ENCODE assay signal across 19 mouse cellular contexts in genomic region chr4:150006991-150007390, GRCm38 (mm10). TPM values are rescaled to one million over a fixed set of nuclear protein-coding genes. Genes with fewer than 3 reads are reported as not detected.
DNase-seq lines count a peak whose midpoint lies in the region; ATAC-seq and TF ChIP-seq lines count a peak whose summit lies in the region.
"Had no signal": no experiment of that assay in that cellular context is flagged by ENCODE, and none has a peak within 500 bp of the region (broad histone marks: within the 10 kb centered on the region; RNA-seq: fewer than 3 reads in every experiment).

No protein-coding gene starts in this region.

- no peak overlapping the region for H3K4me3 ChIP-seq in heart, postnatal 0 days (ENCODE audit: low read depth, low read length)
- H3K4me3 ChIP-seq in lung, embryonic 16.5 days (ENCODE audit: low read length), result no peak overlapping the region
- H3K4me3 ChIP-seq in liver, embryonic 12.5 days, result no peak overlapping the region
- H3K4me3 ChIP-seq in liver, postnatal 0 days (ENCODE audit: low read depth, low read length), result no peak overlapping the region; the same call in 1 of the 2 replicates
- H3K4me3 ChIP-seq: embryonic facial prominence, embryonic 10.5 days; heart, embryonic 12.5 days; hindbrain, embryonic 13.5 days; limb, embryonic 13.5 days had no signal

- TF ChIP-seq EP300 in heart, postnatal 0 days (IDR thresholded peaks at IDR 0.05; ENCODE audit: low read depth), result no peak
- no peak for TF ChIP-seq EP300 in liver, postnatal 0 days (IDR thresholded peaks at IDR 0.05; ENCODE audit: low read depth)

- H3K27ac ChIP-seq in heart, postnatal 0 days (ENCODE audit: low read depth), result peak overlapping the region; percentile 97; the same call in 1 of the 2 replicates
- peak overlapping the region; percentile 99 for H3K27ac ChIP-seq in lung, embryonic 16.5 days (ENCODE audit: low read length)
- no peak overlapping the region for H3K27ac ChIP-seq in liver, embryonic 12.5 days
- peak overlapping the region; percentile 98 for H3K27ac ChIP-seq in liver, postnatal 0 days (ENCODE audit: low read depth)
- H3K27ac ChIP-seq: embryonic facial prominence, embryonic 10.5 days; hindbrain, embryonic 13.5 days; neural tube, embryonic 13.5 days had no signal

- no peaks in the 10 kb centered on the region for H3K27me3 ChIP-seq in heart, postnatal 0 days (ENCODE audit: control insufficient read depth, insufficient read depth, low read length)
- no peaks in the 10 kb centered on the region for H3K27me3 ChIP-seq in lung, embryonic 16.5 days (ENCODE audit: control insufficient read depth, insufficient read depth, low read depth, low read length)
- H3K27me3 ChIP-seq in liver, embryonic 12.5 days (replicated peaks), result no peaks in the 10 kb centered on the region
- no peaks in the 10 kb centered on the region for H3K27me3 ChIP-seq in liver, postnatal 0 days (ENCODE audit: insufficient read depth, low read length)
- H3K27me3 ChIP-seq: heart, embryonic 12.5 days; hindbrain, embryonic 13.5 days; limb, embryonic 13.5 days; neural tube, embryonic 13.5 days had no signal

- no peaks in the 10 kb centered on the region for H3K36me3 ChIP-seq in heart, postnatal 0 days (replicated peaks; ENCODE audit: control insufficient read depth, insufficient read depth, low read length)
- H3K36me3 ChIP-seq in lung, embryonic 16.5 days (ENCODE audit: control insufficient read depth, insufficient read depth, low read length), result no peaks in the 10 kb centered on the region
- H3K36me3 ChIP-seq in liver, embryonic 12.5 days, result peaks cover 17% of the 10 kb centered on the region
- H3K36me3 ChIP-seq in liver, postnatal 0 days (replicated peaks; ENCODE audit: insufficient read depth, low read length), result peaks cover 5% of the 10 kb centered on the region
- H3K36me3 ChIP-seq: embryonic facial prominence, embryonic 10.5 days; hindbrain, embryonic 13.5 days; limb, embryonic 13.5 days; neural tube, embryonic 13.5 days had no signal

- H3K4me1 ChIP-seq in heart, postnatal 0 days (ENCODE audit: control insufficient read depth, insufficient read depth), result peaks cover 51% of the 10 kb centered on the region
- H3K4me1 ChIP-seq in lung, embryonic 16.5 days (replicated peaks; ENCODE audit: control insufficient read depth, insufficient read depth, low read length), result peaks cover 57% of the 10 kb centered on the region
- peaks cover 75% of the 10 kb centered on the region for H3K4me1 ChIP-seq in liver, embryonic 12.5 days
- peaks cover 42% of the 10 kb centered on the region for H3K4me1 ChIP-seq in liver, postnatal 0 days (ENCODE audit: insufficient read depth)

- no peaks in the 10 kb centered on the region for H3K9me3 ChIP-seq in heart, postnatal 0 days (replicated peaks; ENCODE audit: control insufficient read depth, low read length)
- H3K9me3 ChIP-seq in lung, embryonic 16.5 days (ENCODE audit: control insufficient read depth, low read length), result no peaks in the 10 kb centered on the region
- H3K9me3 ChIP-seq in liver, embryonic 12.5 days (replicated peaks), result no peaks in the 10 kb centered on the region
- H3K9me3 ChIP-seq in liver, postnatal 0 days (ENCODE audit: low read length), result no peaks in the 10 kb centered on the region
- H3K9me3 ChIP-seq: embryonic facial prominence, embryonic 10.5 days; heart, embryonic 12.5 days; hindbrain, embryonic 13.5 days; limb, embryonic 13.5 days; neural tube, embryonic 13.5 days had no signal

- H3K4me2 ChIP-seq in heart, postnatal 0 days (ENCODE audit: low read depth, low read length), result no peak overlapping the region
- H3K4me2 ChIP-seq in lung, embryonic 16.5 days (ENCODE audit: low read depth, low read length), result peak overlapping the region; percentile 78
- peak overlapping the region; percentile 99 for H3K4me2 ChIP-seq in liver, embryonic 12.5 days
- H3K4me2 ChIP-seq in liver, postnatal 0 days (ENCODE audit: low read depth, low read length), result peak overlapping the region; percentile 95

- no peak for ATAC-seq in heart, postnatal 0 days (ENCODE audit: insufficient read depth, low read depth)
- ATAC-seq in lung, embryonic 16.5 days (ENCODE audit: low read depth), result no peak
- no peak for ATAC-seq in liver, embryonic 12.5 days
- ATAC-seq in liver, postnatal 0 days, result no peak
- ATAC-seq: CD4-positive, CD25-positive, alpha-beta regulatory T cell, adult 4 months; forebrain, embryonic 16.5 days had no signal

- no peak for DNase-seq in heart, postnatal 0 days (ENCODE audit: low spot score)
- no peak for DNase-seq in heart, postnatal 14 days
- no peak for DNase-seq in lung, postnatal 10 days
- no peak for DNase-seq in liver, postnatal 0 days
- DNase-seq in right cerebral cortex, postnatal 25 days, result no peak
- DNase-seq in adrenal gland, postnatal 14 days, result no peak
- DNase-seq: adrenal gland, postnatal 36 days; gastrocnemius, postnatal 10 days; kidney, adult 11 months had no signal

- intact Hi-C loops in heart, postnatal 14 days (cut with DNase I), result no loop called here

- TF ChIP-seq CTCF in heart, postnatal 0 days (IDR thresholded peaks at IDR 0.05; ENCODE audit: low read depth), result no peak
- no peak for TF ChIP-seq CTCF in liver, postnatal 0 days (IDR thresholded peaks at IDR 0.05; ENCODE audit: low read depth)

- no peak overlapping the region for H3K9ac ChIP-seq in heart, postnatal 0 days (replicated peaks; ENCODE audit: low read depth, low read length)
- H3K9ac ChIP-seq in lung, embryonic 16.5 days (ENCODE audit: low read length), result 0 out of 2 replicates have a peak overlapping the region, but pooled peaks have one; percentile 0
- H3K9ac ChIP-seq in liver, embryonic 12.5 days, result no peak overlapping the region
- H3K9ac ChIP-seq in liver, postnatal 0 days (replicated peaks), result peak overlapping the region; percentile 5; the same call in 1 of the 2 replicates
- H3K9ac ChIP-seq: heart, embryonic 12.5 days; hindbrain, embryonic 13.5 days; limb, embryonic 13.5 days; neural tube, embryonic 13.5 days had no signal

- 74% methylated on average over 7 of the region's 8 CpGs for WGBS in heart, postnatal 0 days
- 40% methylated on average over 8 of the region's 8 CpGs for WGBS in lung, embryonic 16.5 days
- WGBS in liver, embryonic 12.5 days (ENCODE audit: insufficient replicate concordance), result 69% methylated on average over 8 of the region's 8 CpGs
- 48% methylated on average over 8 of the region's 8 CpGs for WGBS in liver, postnatal 0 days (ENCODE audit: insufficient replicate concordance)

RNA-seq across cellular contexts. Expression of gene H6pd, which starts 1.8 kb away (rescaled TPM):
- 25.7 and 35.2 TPM in 2 replicates for total RNA-seq in heart, postnatal 0 days (2014; rRNA removed; ENCODE audit: low replicate concordance)
- 7.1 and 7.3 TPM in 2 replicates for polyA plus RNA-seq in heart, postnatal 0 days (2015; fragmentation: Nextera tagmentation; extraction: Ambion mirVana)
- total RNA-seq in heart, postnatal 14 days (2021), result 10 to 100 TPM; 41.0 to 45.9 TPM
- 38.3 and 39.6 TPM in 2 replicates for polyA plus RNA-seq in lung, embryonic 16.5 days (2015; fragmentation: Nextera tagmentation; extraction: Ambion mirVana)
- polyA plus RNA-seq in liver, embryonic 12.5 days (2016; fragmentation: Nextera tagmentation; extraction: Ambion mirVana), result 8.8 and 9.0 TPM in 2 replicates
- 33.0 and 36.5 TPM in 2 replicates for polyA plus RNA-seq in liver, postnatal 0 days (2015; fragmentation: Nextera tagmentation; extraction: Ambion mirVana)
- total RNA-seq in adrenal gland, postnatal 14 days (2021), result 115 and 132 TPM in 2 replicates

RNA-seq across cellular contexts. Expression of gene Spsb1, which starts 52.1 kb away (rescaled TPM):
- total RNA-seq in heart, postnatal 0 days (2014; rRNA removed; ENCODE audit: low replicate concordance), result 13.2 and 19.3 TPM in 2 replicates
- 14.4 and 15.2 TPM in 2 replicates for polyA plus RNA-seq in heart, postnatal 0 days (2015; fragmentation: Nextera tagmentation; extraction: Ambion mirVana)
- 10 to 100 TPM; 44.8 to 49.3 TPM for total RNA-seq in heart, postnatal 14 days (2021)
- 14.9 and 15.1 TPM in 2 replicates for polyA plus RNA-seq in lung, embryonic 16.5 days (2015; fragmentation: Nextera tagmentation; extraction: Ambion mirVana)
- 0.97 and 1.5 TPM in 2 replicates for polyA plus RNA-seq in liver, embryonic 12.5 days (2016; fragmentation: Nextera tagmentation; extraction: Ambion mirVana)
- polyA plus RNA-seq in liver, postnatal 0 days (2015; fragmentation: Nextera tagmentation; extraction: Ambion mirVana), result 1.3 and 1.7 TPM in 2 replicates
- total RNA-seq in adrenal gland, postnatal 14 days (2021), result 24.7 and 29.6 TPM in 2 replicates
- total RNA-seq: megakaryocyte-erythroid progenitor cell, adult 5-6 weeks had no signal

Comparison
In these comparisons a context has a peak if more than half of its experiments do, and no peak if none do; other contexts are left out.
1. H3K9ac ChIP-seq: peak in lung, embryonic 16.5 days (single experiment) and liver, postnatal 0 days (single experiment); none in heart, postnatal 0 days (single experiment) and liver, embryonic 12.5 days (single experiment).